Mouse (Mus musculus) myocyte (in vitro differentiated cells): ENCODE measurements around the gene Muc1.

ENCODE experiments used
- E2F4 ChIP-seq: IDR thresholded peaks from one replicate; pipeline ENCODE4 v1.6.1; 2011; ENCODE audit warnings: mild to moderate bottlenecking, control low read depth, moderate library complexity; ENCODE audit not compliant: insufficient read depth
- MAX ChIP-seq: IDR thresholded peaks from one replicate; pipeline ENCODE4 v1.6.1; 2011; ENCODE audit warnings: low read depth, mild to moderate bottlenecking, control low read depth
- MYOD1 ChIP-seq, 3 experiments: IDR thresholded peaks; one replicate each; pipeline ENCODE4 v1.6.1; 2011; ENCODE audit warnings: control low read depth in 2 of 3, low read depth in 2 of 3, mild to moderate bottlenecking in 2 of 3, moderate library complexity in 1 of 3; ENCODE audit not compliant: insufficient read length in 2 of 3, control insufficient read depth in 1 of 3
- MYOG ChIP-seq, 3 experiments: IDR thresholded peaks; one replicate each; pipeline ENCODE4 v1.6.1; 2011; ENCODE audit warnings: control low read depth in 2 of 3, low read depth in 2 of 3, mild to moderate bottlenecking in 2 of 3; ENCODE audit not compliant: insufficient read length in 2 of 3, control insufficient read depth in 1 of 3, insufficient read depth in 1 of 3
- POLR2A ChIP-seq: IDR thresholded peaks from one replicate; pipeline ENCODE4 v1.6.1; 2011; ENCODE audit warnings: low read depth, mild to moderate bottlenecking, control low read depth, moderate library complexity; ENCODE audit not compliant: insufficient read length
- POLR2AphosphoS2 ChIP-seq: IDR thresholded peaks from one replicate; pipeline ENCODE4 v1.6.1; 2011; ENCODE audit warnings: low read depth, control low read depth; ENCODE audit not compliant: insufficient read length
- SRF ChIP-seq: IDR thresholded peaks from one replicate; pipeline ENCODE4 v1.6.1; 2011; ENCODE audit warnings: low read depth; ENCODE audit not compliant: control insufficient read depth, insufficient read length
- TCF12 ChIP-seq: IDR thresholded peaks from one replicate; pipeline ENCODE4 v1.6.1; 2011; ENCODE audit warnings: mild to moderate bottlenecking, control low read depth; ENCODE audit not compliant: poor library complexity, insufficient read depth, severe bottlenecking
- USF1 ChIP-seq: IDR thresholded peaks from one replicate; pipeline ENCODE4 v1.6.1; 2011; ENCODE audit warnings: low read depth, mild to moderate bottlenecking, control low read depth, moderate library complexity

GRCm38 (mm10) chr3:89268916-89269315 lies 40.1 kb downstream of the Muc1 start:
- no peak for TF ChIP-seq POLR2A
- TF ChIP-seq USF1 = no peak
- no peak for TF ChIP-seq MYOG (IDR thresholded peaks at IDR 0.05; ENCODE audit: control insufficient read depth in 1 of 3, insufficient read depth in 1 of 3, insufficient read length in 2 of 3, low read depth in 2 of 3)
- TF ChIP-seq E2F4 = no peak
- no peak for TF ChIP-seq MYOD1 (IDR thresholded peaks at IDR 0.05; ENCODE audit: control insufficient read depth in 1 of 3, insufficient read length in 2 of 3, low read depth in 2 of 3)
- TF ChIP-seq TCF12 = no peak
- no peak for TF ChIP-seq POLR2AphosphoS2
- TF ChIP-seq MAX = no peak
- no peak for TF ChIP-seq SRF
